Mouse (Mus musculus) hindbrain, embryonic 12.5 days (tissue): Measurements from ENCODE around the gene Etnk1. TPM values are rescaled to one million over a fixed set of nuclear protein-coding genes. Genes with fewer than 3 reads are reported as not detected.

Experiments used
- ATAC-seq: fragments of 200-750 bp; cut with Nextera tagmentation; 2 replicates; pipeline ENCODE4 v1.8.0; 2017; ENCODE audit warnings: moderate TSS enrichment; ENCODE audit not compliant: low FRiP score
- H3K27ac ChIP-seq: fragments of 300-500 bp; sonication (generic); 2 replicates; pipeline ENCODE4 v1.5.1; 2016; ENCODE audit warnings: mild to moderate bottlenecking
- H3K27me3 ChIP-seq: fragments of 300-500 bp; sonication (generic); 2 replicates; pipeline ENCODE4 v1.6.1; 2016; ENCODE audit warnings: mild to moderate bottlenecking
- H3K36me3 ChIP-seq: fragments of 300-500 bp; sonication (generic); 2 replicates; pipeline ENCODE4 v1.6.1; 2016; ENCODE audit warnings: mild to moderate bottlenecking
- H3K4me1 ChIP-seq: fragments of 300-500 bp; sonication (generic); 2 replicates; pipeline ENCODE4 v1.6.1; 2016
- H3K4me2 ChIP-seq: fragments of 300-500 bp; sonication (generic); replicated peaks from 2 replicates; pipeline ENCODE4 v1.6.1; 2016; ENCODE audit warnings: mild to moderate bottlenecking
- H3K4me3 ChIP-seq: fragments of 300-500 bp; sonication (generic); 2 replicates; pipeline ENCODE4 v1.5.1; 2016; ENCODE audit warnings: mild to moderate bottlenecking
- H3K9ac ChIP-seq: fragments of 300-500 bp; sonication (generic); 2 replicates; pipeline ENCODE4 v1.6.1; 2016; ENCODE audit warnings: mild to moderate bottlenecking, moderate library complexity
- H3K9me3 ChIP-seq: fragments of 300-500 bp; sonication (generic); replicated peaks from 2 replicates; pipeline ENCODE4 v1.6.1; 2016; ENCODE audit warnings: mild to moderate bottlenecking
- WGBS: fragments of 180-500 bp; shearing (Covaris S2); methylation state at CpG from one replicate; pipeline ENCODE4 v1.1.7; 2016; 5-methylcytosine and 5-hydroxymethylcytosine counted together
- polyA plus RNA-seq: library from polyadenylated mRNA; unstranded; fragments of >200 nt; fragmentation: Nextera tagmentation; extraction: Ambion mirVana; gene quantifications from 2 replicates; pipeline ENCODE4 v1.2.1, GENCODE M21; 2016

Gene Etnk1
- polyA plus RNA-seq, 1 experiment from 2014 or later = 45.9 TPM

DNA sequence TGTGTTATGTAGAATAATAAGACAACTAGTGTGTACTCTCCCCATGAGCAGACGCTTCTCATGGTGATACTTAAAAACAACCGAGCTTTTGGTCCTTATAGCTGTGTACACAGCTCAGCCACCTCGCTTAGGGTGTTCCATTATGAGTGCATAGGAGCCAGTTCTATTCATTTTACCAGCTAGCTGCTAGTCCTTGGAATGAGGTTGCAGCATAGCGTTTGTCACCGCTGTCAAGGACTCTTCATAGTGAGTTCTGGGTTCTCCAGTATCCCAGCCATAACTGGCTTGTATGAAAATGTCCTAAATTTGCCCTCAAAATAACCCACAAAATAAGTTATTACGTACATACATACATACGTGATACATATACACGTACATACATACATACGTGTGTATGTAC is 9.1 kb downstream of the Etnk1 start:
- Histone ChIP-seq H3K4me1 (0 out of 2 replicates have a peak, but pooled peaks cover 3% of the 10 kb centered on the region), H3K36me3 (peaks cover 16% of the 10 kb centered on the region), H3K4me3 (no peak overlapping the region), H3K27ac (no peak overlapping the region), H3K27me3 (no peaks in the 10 kb centered on the region), H3K9me3 (no peaks in the 10 kb centered on the region), H3K4me2 (no peak overlapping the region), H3K9ac (no peak overlapping the region)
- no peak for ATAC-seq
- 98% methylated on average over 9 of the region's 9 CpGs for WGBS

DNA sequence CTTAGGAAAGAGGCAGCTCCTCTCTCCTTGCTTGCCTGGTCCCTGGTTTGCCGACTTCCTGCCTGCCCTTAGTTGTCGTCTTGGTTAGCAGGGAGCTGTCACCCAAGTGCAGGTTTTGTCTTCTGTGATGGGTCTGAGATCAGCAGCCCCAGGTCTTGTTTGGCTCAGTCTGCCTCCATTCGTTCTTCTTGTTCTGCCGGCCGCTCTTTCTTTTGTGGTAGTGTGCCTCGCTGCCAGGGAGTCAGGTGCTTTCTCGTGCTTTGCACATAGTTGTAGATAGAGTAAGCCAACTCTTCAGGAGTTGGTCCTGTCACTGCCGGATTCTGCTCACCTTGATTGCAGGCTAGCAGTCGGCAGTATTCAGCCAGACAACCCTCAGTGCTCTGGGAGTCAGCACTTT is 9.6 kb downstream of the Etnk1 start:
- Histone ChIP-seq H3K27me3 (no peaks in the 10 kb centered on the region), H3K4me1 (0 out of 2 replicates have a peak, but pooled peaks cover 3% of the 10 kb centered on the region), H3K9ac (no peak overlapping the region), H3K4me2 (no peak overlapping the region), H3K9me3 (no peaks in the 10 kb centered on the region), H3K36me3 (peaks cover 18% of the 10 kb centered on the region), H3K27ac (no peak overlapping the region), H3K4me3 (no peak overlapping the region)
- 87% methylated on average over 9 of the region's 9 CpGs for WGBS
- ATAC-seq = no peak

DNA sequence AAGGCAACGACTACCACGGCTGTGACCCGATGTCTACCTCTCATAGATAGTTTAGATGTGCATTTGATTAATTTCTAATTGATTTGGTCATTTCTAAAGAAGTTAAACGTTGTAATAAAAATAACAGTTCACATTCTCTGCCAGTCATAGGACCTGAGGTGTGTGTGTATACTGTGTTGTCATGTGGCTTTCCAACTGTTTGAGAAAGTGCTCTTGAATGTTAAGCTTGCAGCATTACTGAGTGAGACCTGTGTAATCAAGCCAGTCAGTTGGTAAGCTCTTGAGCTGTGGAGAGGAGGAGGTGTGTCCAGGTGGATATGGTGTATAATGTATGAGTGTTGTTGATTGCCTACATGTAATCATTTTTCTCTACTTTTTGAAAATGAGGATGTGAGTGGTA is 12.2 kb downstream of the Etnk1 start:
- Histone ChIP-seq H3K4me2 (no peak overlapping the region), H3K4me3 (no peak overlapping the region), H3K27ac (no peak overlapping the region), H3K36me3 (peaks cover 18% of the 10 kb centered on the region), H3K4me1 (0 out of 2 replicates have a peak, but pooled peaks cover 3% of the 10 kb centered on the region), H3K9ac (no peak overlapping the region), H3K9me3 (no peaks in the 10 kb centered on the region), H3K27me3 (no peaks in the 10 kb centered on the region)
- WGBS = 82% methylated on average over 4 of the region's 4 CpGs
- no peak for ATAC-seq

GRCm38 (mm10) chr6:143179733-143180132 is 12.7 kb downstream of the Etnk1 start:
- WGBS = 85% methylated on average over 2 of the region's 2 CpGs

DNA sequence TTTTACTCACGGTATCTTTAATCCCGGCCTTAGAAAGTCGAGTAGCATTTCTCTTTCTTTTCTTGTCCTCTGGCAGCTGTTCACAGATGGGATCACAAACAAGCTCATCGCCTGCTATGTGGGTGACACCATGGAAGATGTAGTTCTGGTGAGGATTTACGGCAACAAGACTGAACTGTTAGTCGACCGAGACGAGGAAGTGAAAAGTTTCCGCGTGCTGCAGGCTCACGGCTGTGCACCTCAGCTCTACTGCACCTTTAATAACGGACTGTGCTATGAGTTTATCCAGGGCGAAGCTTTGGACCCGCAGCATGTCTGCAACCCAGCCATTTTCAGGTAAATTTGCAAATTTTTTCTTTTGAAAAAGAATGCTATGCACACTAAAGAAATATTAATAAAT is 13.5 kb downstream of the Etnk1 start:
- ATAC-seq = no peak
- no peak overlapping the region for H3K4me2 ChIP-seq
- H3K36me3 ChIP-seq = peaks cover 23% of the 10 kb centered on the region
- no peaks in the 10 kb centered on the region for H3K9me3 ChIP-seq
- no peaks in the 10 kb centered on the region for H3K4me1 ChIP-seq
- H3K4me3 ChIP-seq = no peak overlapping the region
- 96% methylated on average over 14 of the region's 14 CpGs for WGBS
- H3K9ac ChIP-seq = no peak overlapping the region
- H3K27ac ChIP-seq = no peak overlapping the region
- no peaks in the 10 kb centered on the region for H3K27me3 ChIP-seq

More at GRCm38 (mm10) chr6:143179733-143180132, 12.7 kb downstream of the Etnk1 start:
- H3K4me2 ChIP-seq = no peak overlapping the region
- H3K36me3 ChIP-seq = peaks cover 19% of the 10 kb centered on the region
- no peaks in the 10 kb centered on the region for H3K27me3 ChIP-seq
- H3K9ac ChIP-seq = no peak overlapping the region
- no peak overlapping the region for H3K27ac ChIP-seq
- 0 out of 2 replicates have a peak, but pooled peaks cover 3% of the 10 kb centered on the region for H3K4me1 ChIP-seq
- H3K4me3 ChIP-seq = no peak overlapping the region
- no peak for ATAC-seq
- no peaks in the 10 kb centered on the region for H3K9me3 ChIP-seq

DNA sequence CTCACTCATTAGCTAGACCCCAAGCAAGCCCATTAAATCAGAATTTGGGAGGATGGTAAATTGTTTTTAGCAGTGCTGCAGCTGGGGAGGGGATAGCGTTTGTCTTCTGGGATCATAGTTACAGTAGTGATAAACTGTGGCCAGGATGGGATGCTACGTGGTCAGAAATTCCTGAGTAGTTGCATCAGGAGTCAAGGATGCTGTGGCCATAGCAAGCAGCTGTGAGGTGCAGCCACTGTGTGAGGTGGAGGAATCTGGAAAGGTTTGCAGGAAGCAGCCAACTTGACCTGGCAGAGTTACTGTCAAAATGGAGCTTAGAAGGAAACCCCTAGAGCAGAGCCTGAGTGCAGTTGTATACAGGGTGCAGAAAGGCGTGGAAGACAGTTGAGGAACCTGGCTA is 17.1 kb downstream of the Etnk1 start:
- no peaks in the 10 kb centered on the region for H3K4me1 ChIP-seq
- no peak overlapping the region for H3K9ac ChIP-seq
- no peak overlapping the region for H3K27ac ChIP-seq
- H3K36me3 ChIP-seq = peaks cover 28% of the 10 kb centered on the region
- ATAC-seq = no peak
- H3K4me3 ChIP-seq = no peak overlapping the region
- no peaks in the 10 kb centered on the region for H3K9me3 ChIP-seq
- no peaks in the 10 kb centered on the region for H3K27me3 ChIP-seq
- 96% methylated on average over 3 of the region's 3 CpGs for WGBS
- H3K4me2 ChIP-seq = no peak overlapping the region

GRCm38 (mm10) chr6:143184745-143185144 is 17.7 kb downstream of the Etnk1 start:
- H3K4me3 ChIP-seq = no peak overlapping the region
- H3K9me3 ChIP-seq = no peaks in the 10 kb centered on the region
- no peak overlapping the region for H3K27ac ChIP-seq
- peaks cover 28% of the 10 kb centered on the region for H3K36me3 ChIP-seq
- H3K9ac ChIP-seq = no peak overlapping the region
- ATAC-seq = no peak
- no peaks in the 10 kb centered on the region for H3K27me3 ChIP-seq
- WGBS = 67% methylated on average over 5 of the region's 5 CpGs
- no peak overlapping the region for H3K4me2 ChIP-seq
- H3K4me1 ChIP-seq = no peaks in the 10 kb centered on the region

DNA sequence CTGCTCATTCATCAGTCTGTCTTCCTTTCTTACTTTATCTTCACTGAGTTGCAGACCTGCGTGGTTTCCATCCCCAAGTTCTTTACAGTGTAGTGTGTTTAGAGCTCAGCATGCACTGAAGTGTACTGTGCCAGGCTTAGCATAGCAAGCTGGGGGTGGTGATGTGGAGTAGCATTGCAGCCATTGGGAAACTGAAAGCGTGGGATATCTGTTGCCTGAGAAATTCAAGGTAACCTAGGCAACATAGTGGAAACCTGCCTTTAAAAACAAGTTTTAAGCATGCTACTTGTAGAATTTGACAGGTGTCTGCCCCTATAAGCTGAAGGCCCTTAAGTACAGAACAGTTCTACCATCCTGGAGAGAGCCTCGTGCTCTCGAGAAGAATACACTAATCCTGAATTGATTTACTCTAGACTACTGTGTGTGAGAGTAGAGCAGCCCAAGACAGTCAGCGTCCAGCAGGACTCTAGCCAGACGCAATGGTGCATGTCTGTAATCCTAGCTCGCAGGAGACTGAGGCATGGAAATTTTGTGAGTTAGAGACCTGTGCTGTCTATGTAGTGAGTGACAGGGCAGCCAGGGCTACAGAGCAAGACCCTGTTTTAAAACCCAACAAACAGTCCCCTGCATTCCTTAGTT is 23.9 kb downstream of the Etnk1 start:
- ATAC-seq = no peak
- 75% methylated on average over 7 of the region's 7 CpGs for WGBS
- H3K4me1 ChIP-seq = peaks cover 4% of the 10 kb centered on the region; the same call in 1 of the 2 replicates
- H3K36me3 ChIP-seq = peaks cover 19% of the 10 kb centered on the region; the same call in 1 of the 2 replicates
- H3K4me3 ChIP-seq = no peak overlapping the region
- no peak overlapping the region for H3K4me2 ChIP-seq
- no peaks in the 10 kb centered on the region for H3K9me3 ChIP-seq
- H3K27ac ChIP-seq = no peak overlapping the region; the same call in 1 of the 2 replicates
- H3K9ac ChIP-seq = no peak overlapping the region
- H3K27me3 ChIP-seq = no peaks in the 10 kb centered on the region

DNA sequence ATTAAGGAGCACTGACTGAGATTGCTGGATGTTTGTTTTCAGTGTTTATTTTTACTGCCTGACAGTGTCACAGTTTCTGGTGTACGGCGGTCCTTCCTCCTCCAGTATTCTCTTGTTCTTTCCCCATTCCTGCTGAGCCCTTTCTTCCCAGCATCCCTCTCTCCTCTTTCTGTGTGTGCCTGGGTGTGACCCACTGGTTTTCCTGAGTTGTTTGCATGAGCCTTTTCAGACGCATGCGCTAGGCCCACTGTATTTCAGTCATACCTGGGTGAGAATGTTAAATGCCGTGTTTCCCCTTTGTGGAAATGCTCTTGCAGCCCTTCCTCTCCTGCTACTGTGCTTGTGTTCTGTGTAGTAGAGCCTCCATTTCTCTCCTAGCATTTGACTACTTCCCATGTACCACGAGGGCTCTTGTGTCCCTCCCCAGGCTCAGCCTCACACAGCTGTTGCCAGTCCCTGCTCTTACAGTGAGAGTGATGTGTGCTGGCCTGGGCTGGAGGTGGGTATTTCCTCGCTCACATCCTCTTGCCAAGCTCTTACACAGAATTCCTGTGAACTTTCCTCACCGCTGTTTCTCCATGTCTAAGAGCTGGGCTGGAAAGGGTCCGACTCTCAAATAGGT is 24.6 kb downstream of the Etnk1 start:
- Histone ChIP-seq H3K36me3 (peaks cover 22% of the 10 kb centered on the region), H3K4me2 (no peak overlapping the region), H3K9me3 (no peaks in the 10 kb centered on the region), H3K4me3 (no peak overlapping the region), H3K27me3 (no peaks in the 10 kb centered on the region), H3K27ac (peak overlapping the region; percentile 37; the same call in 1 of the 2 replicates), H3K9ac (no peak overlapping the region), H3K4me1 (peaks cover 4% of the 10 kb centered on the region; the same call in 1 of the 2 replicates)
- no peak for ATAC-seq
- 82% methylated on average over 9 of the region's 9 CpGs for WGBS

GRCm38 (mm10) chr6:143192709-143193108 is 25.7 kb downstream of the Etnk1 start:
- peaks cover 4% of the 10 kb centered on the region; the same call in 1 of the 2 replicates for H3K4me1 ChIP-seq
- H3K27ac ChIP-seq = no peak overlapping the region
- H3K9ac ChIP-seq = no peak overlapping the region
- H3K4me3 ChIP-seq = no peak overlapping the region
- no peaks in the 10 kb centered on the region for H3K27me3 ChIP-seq
- no peak overlapping the region for H3K4me2 ChIP-seq
- 82% methylated on average over 8 of the region's 8 CpGs for WGBS
- ATAC-seq = no peak
- no peaks in the 10 kb centered on the region for H3K9me3 ChIP-seq
- H3K36me3 ChIP-seq = peaks cover 32% of the 10 kb centered on the region

- no peak overlapping the region for H3K4me3 ChIP-seq
- ATAC-seq = no peak
- H3K9me3 ChIP-seq = no peaks in the 10 kb centered on the region
- H3K27me3 ChIP-seq = no peaks in the 10 kb centered on the region
- H3K4me1 ChIP-seq = peaks cover 4% of the 10 kb centered on the region; the same call in 1 of the 2 replicates
- no peak overlapping the region for H3K9ac ChIP-seq
- no peak overlapping the region for H3K27ac ChIP-seq
- H3K36me3 ChIP-seq = peaks cover 35% of the 10 kb centered on the region
- no peak overlapping the region for H3K4me2 ChIP-seq
- WGBS = 87% methylated on average over 10 of the region's 10 CpGs
Measured at GRCm38 (mm10) chr6:143193166-143193565, 26.1 kb downstream of the Etnk1 start.

DNA sequence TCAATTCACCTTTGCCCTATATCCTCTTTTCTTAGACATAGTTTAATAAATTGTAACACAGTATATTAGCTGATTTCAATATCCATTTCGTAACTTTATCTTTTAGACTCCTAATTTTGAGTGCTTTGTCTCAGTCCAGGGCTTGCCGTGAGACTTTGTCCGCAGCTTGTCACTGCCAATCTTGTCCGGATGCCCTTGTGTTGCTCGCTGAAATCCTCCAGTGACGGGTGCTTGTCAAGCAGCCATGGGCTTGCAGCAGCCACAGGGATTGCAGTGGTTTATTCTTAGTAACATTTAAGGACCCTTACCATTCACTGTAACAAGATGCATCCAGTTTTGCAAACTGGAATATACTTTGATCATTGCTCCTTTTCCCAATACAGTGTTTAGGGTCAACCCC is 26.6 kb downstream of the Etnk1 start:
- peaks cover 4% of the 10 kb centered on the region; the same call in 1 of the 2 replicates for H3K4me1 ChIP-seq
- H3K9ac ChIP-seq = no peak overlapping the region
- 92% methylated on average over 6 of the region's 6 CpGs for WGBS
- H3K4me2 ChIP-seq = no peak overlapping the region
- no peaks in the 10 kb centered on the region for H3K9me3 ChIP-seq
- H3K27ac ChIP-seq = no peak overlapping the region
- H3K36me3 ChIP-seq = peaks cover 37% of the 10 kb centered on the region
- no peaks in the 10 kb centered on the region for H3K27me3 ChIP-seq
- no peak for ATAC-seq
- no peak overlapping the region for H3K4me3 ChIP-seq

GRCm38 (mm10) chr6:143197053-143197452 is 30.0 kb downstream of the Etnk1 start:
- no peaks in the 10 kb centered on the region for H3K27me3 ChIP-seq
- no peak overlapping the region for H3K27ac ChIP-seq
- WGBS = 91% methylated on average over 13 of the region's 13 CpGs
- no peak for ATAC-seq
- no peaks in the 10 kb centered on the region for H3K4me1 ChIP-seq
- no peak overlapping the region for H3K4me3 ChIP-seq
- no peak overlapping the region for H3K4me2 ChIP-seq
- H3K9me3 ChIP-seq = no peaks in the 10 kb centered on the region
- H3K9ac ChIP-seq = no peak overlapping the region
- H3K36me3 ChIP-seq = peaks cover 48% of the 10 kb centered on the region
